Mouse (Mus musculus) layer of hippocampus, postnatal 10 days (tissue): ENCODE measurements around the gene Enox1. TPM values are rescaled to one million over a fixed set of nuclear protein-coding genes. Genes with fewer than 3 reads are reported as not detected.

Experiments used
- DNase-seq, 2 experiments: peaks; one replicate each; pipeline ENCODE4 v3.0.0; 2021; ENCODE audit warnings: low spot score in 2 of 2
- total RNA-seq, 2 experiments: library from RNA; stranded (reverse); gene quantifications; 2 replicates each; pipeline ENCODE4 v1.2.3; 2021

Gene Enox1
- total RNA-seq, 2 experiments from 2014 or later, result 58.5 to 64.8 TPM

DNA sequence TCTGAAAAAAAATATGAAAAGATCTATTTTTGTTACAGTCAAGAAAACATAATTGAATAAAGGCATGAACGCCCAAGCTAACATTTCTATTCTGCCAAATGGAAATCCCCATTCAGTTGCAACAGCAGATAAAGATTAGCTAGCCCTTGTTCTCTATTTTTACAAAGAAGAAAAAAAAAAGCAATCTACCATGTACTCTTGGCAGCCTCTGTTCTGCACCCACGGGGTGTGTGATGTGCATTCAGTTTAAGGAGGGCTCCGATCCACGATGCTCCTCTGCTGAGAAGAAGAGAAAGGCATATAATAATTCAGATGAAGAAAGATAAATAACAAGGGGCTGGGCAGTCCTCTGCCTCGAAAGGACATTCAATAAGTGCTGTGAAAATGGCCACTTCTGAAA is 403.2 kb downstream of the Enox1 start:
- DNase-seq, result no peak

DNA sequence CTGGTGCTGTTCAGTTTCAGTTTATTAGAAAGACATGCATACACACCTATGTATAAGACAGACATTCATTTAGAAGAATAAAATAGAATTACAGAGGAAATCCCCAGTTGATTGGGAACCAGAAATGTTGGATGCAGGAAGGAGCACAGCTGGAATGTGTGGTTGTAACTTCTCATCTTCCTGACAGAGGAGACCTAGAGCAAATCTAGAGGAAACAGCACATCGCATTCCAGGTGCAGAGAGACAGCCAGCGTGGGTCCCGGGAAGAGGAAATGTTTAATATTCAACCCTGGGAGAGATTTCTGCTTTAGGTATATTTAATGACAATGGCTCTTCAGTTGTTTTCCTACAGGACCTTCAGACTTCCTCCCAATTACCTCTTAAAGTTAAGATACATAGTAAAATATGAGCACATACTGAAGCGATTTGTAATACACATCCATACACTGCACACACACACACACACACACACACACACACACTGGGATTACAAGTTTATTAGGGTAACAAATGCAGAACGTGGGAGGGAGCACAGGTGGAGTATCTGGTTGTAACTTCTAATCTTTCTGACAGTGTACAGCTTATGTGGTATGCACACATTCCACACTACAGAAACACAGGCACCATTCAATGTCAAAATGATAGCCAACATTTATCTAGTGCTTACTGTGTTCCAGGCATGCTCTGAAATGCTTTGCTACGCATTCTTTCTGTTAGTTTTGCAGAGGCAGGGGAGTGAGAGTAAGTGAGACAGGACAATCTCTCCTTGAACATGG is 405.4 kb downstream of the Enox1 start:
- no peak for DNase-seq

DNA sequence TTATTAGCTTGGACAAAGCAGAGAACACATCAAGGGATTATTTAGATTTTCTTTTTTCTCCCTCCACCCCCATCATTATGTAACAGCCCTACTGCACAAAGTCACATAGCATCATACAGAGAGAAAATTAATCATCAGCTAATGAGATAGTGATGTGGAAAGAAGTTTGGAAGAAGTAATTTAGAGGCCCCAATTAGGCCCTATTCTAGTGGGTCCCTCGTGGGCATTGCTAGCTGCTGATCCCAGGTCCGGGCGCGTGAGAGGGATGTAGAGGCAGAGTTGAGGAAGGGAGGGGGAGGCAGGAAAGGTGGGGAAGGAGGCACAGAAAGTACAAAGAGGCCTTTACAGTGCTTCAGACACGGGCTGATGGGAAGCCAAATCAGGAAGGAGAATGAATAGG is 407.4 kb downstream of the Enox1 start:
- DNase-seq, result no peak

DNA sequence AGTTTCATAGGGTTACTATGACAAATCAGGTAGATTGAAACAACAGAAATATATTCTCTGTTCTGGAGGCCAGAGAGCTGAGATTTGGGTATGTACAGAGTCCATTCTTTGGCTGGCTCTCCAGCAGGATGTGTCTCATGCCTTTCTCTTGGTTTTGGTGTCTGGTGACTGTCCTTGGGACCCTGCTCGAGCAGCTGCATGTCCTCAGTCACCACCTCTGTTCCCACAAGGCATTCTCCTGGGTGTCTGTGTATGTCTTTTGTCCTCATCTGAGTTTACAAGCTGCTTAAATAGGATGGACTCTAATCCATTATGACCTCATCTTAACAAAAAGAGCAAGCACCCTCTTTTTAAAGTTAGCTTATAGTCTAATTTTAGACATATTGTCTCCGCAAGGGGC is 410.6 kb downstream of the Enox1 start:
- no peak for DNase-seq

DNA sequence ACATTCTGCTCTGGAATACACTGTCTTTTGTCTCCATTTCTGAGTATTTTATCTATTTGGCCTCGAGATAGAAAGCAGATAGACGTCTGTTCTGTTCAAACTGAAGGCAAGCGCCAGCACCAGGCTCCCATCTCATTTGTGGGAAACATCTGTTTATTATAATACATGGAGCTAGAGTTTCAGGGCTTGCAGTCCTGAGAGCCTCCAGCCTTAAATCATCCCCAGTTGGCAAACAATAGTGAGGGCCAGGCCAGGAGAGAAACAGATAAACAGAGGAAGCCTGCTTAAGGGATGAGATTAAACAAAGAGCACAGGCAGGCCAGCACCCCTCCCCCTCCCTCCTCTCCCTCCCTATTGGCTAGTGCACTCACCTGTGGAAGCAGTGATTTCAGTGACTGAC is 417.9 kb downstream of the Enox1 start:
- no peak for DNase-seq

DNA sequence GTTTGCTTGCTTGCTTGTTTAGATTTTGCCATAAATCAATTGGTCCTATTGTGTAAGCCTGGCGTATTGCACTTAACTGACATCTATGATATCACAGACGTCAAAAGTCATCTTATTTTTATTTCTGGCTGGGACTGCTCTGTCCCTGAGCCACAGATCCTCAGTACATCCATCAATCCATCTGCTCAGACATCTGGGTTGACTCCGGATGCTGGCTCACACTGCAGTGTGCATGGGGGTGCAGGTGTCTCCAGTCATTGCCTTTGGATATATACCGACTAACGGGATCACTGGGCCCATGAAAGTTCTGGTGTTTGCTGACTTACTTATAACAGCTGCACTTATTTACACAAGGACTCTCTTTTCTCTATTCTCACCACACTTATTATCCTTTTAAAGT is 419.8 kb downstream of the Enox1 start:
- DNase-seq, result no peak

DNA sequence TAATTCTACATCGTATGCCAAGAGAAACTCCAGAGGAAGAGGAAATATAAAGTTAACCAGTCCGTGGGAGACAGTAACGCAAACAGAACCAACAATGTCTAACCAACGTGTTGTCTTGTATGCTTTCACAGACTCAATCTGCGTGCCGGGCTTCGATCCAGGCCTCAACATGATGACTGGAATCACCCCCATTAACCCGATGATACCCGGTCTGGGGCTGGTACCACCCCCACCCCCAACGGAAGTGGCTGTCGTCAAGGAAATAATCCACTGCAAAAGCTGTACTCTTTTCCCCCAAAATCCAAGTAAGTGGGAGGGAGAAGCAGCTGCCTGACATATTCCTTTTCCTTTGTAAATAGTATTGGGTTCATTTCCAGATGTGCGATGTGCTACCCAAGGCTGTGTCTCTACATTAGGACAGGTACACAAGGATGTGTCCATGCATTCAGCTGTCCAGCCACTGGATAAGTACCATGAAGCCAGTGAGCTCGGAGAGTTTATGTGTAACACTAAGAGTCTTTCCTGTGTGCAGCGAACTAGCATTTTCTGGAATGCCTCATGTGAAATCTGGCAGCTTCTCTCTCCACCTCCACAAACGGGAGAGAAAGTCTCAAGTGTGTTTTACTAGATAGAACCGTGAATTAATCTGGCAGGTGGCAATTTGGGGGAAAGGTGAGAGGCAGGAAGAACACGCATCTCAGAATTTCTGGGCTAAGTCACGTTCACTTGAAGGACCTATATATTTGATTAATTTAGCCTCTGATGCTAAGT is 421.1 kb downstream of the Enox1 start:
- DNase-seq, result peak; percentile 42 to 47

DNA sequence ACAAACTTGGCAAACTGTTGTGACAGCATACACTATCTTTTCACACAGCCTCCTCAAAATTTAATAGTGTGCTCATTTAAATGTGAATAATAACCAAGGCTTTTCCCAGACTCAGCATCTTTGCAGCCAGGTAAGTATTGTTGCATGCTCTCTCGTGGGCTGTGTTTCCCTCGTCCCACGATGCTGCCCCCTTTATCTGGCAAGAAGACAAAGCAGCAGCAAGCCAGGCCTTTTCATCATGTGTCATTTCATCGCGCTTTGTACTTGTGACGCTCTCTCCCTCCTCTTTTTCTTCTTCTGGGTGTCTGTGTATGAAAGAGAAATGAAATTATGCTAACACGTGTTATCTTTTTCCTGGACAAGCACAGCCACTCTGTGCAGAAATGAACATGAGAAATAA is 421.8 kb downstream of the Enox1 start:
- DNase-seq, result no peak

DNA sequence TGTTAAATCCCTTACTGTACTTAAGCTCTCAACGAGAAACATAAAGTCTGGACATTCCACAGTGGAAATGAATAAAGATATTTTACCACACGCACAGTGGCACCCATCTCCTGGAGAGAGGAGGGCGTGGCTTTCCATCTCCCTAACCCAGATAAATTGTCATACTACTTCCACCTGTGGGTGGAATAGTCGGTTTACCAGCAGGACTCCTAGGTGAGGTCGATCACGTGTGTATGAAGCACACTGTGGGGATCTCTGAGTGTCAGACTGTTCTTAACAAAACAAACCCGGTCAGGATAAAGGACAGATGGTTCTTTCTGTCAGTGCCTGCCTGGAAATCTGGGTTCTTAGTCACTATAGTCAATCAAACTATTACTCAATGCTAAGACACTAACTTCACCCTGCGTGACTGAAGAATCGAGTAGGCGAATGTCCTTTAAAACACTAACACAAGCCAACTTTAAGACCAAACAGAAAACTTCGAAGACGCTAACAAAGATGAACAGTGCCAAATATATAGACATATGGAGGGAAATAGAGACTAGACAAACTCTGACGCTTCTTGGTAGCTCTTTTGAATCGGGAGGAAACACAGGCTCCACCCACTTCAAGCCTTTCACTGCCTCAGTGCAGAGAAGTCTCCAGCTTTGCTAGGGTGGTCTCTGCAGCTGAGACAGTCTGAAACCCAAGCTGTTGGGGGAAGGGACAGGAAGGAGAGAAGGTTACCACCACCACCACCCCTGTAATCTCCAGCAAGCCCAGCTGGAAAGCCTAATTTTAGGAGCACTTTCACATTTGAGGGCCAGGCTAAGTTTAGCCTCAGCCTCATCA is 423.8 kb downstream of the Enox1 start:
- no peak for DNase-seq

DNA sequence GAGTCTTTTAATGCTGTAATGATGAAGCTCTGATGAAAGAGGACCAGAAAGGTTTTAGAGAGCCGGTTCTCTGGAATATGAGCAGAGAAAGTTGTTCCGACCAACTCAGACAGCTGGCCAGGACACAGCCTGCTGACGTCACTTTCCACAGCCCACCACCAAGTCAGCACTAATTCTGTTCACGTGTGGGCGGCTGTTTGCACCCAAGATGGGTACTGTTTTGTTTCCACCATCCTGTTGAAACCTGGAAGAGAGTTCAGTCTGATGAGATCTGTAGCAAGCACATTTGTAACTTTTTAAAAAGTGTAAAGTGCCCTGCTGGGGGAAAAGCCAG is 424.3 kb downstream of the Enox1 start:
- peak in 1 of 2 experiments; percentile 38 for DNase-seq

DNA sequence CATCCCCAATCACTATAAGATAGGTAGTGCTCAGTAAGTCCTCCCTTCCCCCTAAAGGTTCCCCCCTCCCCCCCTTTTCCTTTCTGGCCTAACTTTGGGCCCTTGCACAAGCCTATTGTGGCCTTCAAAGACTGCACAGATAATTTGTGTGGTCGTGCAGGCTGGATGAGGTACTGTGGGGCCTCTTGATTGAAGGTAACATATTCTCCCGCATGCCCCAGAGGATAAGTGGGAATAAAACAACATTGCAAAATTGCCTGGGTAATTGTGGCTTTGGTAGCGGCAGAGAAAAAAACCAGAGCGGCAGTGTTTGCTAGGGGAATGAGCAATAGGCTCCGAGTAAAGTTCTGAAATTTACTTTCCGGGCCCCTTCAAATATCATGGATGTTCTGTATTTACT is 425.1 kb downstream of the Enox1 start:
- no peak for DNase-seq

DNA sequence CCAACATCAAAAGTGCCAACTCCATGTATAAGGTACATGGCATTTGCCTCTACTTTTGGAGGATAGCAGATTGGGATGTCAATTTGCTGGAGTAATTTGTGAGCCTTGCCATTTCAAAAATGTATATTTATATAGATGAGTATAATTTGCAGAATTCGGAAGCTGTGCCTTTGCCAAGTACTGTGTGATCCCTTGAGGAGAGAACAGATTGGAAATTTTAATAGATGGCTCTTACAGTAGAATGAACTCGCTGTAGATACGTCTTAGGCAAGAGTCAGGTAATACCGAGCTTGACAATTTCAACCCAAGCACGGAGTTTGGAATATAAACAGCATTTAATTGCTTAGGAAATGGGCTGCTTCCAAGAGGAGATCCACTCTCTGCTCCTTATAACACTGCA is 427.9 kb downstream of the Enox1 start:
- DNase-seq, result no peak

DNA sequence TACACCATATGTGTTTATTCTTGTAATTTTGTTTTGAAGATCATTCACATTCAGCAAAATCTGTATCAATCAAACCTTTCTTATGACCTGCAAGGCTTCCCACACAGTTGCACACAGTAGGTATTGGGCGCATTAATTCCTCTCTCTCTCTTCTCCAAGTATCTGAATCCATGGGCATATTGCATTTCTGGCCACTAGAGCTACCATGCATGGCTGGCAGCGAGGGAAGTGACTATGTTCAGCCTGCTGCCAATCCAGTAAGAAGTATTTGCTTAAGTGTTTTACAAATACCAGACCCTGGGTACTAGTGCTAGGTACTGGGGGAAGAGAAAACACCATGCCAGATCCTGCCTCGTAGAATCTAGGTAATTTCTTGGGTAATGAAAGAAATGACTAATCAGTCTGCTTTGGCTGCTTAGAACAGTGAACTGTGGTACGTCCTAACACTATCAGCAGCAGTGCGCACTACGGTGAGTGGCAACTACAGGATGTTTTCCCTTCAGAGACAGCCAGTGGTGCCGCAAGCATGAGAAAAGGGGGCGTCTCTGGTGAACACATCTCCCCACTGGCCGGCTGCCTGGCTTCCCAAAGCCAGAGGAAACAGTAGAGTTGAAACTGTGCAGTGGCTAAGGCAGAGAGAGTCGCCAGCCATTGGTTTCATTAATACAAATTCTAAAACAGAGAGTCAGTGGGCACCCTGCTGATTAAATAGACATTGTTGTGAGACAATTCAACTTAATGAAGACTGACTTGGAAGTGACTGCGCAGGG is 428.7 kb downstream of the Enox1 start:
- DNase-seq, result no peak

DNA sequence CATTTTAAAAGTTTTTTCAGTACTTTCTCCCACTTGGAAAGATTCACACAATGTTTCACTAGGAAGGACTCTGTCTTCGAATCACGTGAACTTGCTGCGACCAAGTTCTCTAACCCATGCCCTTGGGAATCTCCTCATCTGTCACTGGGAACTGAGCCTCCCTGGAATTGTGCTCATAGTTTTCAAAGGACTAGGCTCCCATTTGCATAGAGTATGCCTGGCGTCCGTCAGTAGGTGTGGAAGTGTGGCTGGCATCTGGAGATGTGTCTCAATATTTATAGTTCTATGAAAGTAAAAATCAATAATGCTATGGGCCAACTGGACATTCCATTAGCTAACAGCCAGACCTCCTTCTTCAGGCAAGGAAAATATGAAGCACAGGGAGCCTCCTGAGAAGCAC is 429.5 kb downstream of the Enox1 start:
- no peak for DNase-seq

DNA sequence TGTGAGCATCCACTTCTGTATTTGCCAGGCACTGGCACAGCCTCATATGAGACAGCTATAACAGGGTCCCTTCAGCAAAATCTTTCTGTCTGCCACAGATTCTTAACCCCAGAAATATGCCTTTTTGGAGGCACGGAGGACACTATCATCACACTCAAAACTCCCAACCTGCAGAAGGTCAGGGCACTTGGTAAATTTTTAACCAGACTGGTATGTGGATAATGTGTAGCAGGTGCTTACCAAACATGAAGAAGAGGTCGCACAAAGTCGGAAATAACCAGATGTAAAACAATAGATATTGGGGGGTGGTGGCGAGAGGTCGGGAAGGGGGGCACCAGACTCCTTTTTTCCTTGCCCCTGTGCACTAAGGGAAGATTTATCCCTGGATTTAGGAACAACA is 430.6 kb downstream of the Enox1 start:
- DNase-seq, result no peak

DNA sequence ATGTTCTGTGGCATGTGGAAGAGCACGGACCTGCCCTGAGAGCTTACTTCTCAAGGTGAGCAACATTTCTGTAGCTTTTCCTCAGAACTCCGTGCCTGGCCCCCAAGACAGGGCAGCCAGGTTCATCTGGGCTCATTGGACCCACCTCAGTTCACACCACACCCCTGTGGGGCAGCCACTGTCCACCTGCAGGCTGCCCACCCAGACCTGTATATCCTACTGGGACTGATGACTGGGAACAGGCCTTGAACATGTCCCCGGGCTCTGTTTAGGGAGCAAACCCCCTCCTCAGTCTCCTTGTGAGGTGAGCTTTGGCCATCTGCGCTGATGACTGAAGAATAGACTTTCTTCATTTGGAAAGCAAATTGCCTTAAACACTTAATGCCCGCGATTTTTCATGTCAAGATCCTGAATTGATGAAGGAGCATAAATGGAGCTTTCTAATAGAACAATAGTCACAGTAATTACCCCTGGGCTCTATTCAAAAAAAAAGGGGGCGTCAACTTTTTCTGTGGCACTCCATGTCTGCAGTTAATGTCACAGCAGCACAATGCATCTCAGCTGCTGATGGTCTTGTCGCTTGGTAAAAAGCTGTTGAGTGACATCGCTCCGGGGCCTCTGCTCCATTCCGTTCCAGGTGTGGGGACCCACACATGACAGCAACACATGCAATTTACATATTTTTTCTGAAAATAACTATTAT is 436.7 kb downstream of the Enox1 start:
- no peak for DNase-seq

DNA sequence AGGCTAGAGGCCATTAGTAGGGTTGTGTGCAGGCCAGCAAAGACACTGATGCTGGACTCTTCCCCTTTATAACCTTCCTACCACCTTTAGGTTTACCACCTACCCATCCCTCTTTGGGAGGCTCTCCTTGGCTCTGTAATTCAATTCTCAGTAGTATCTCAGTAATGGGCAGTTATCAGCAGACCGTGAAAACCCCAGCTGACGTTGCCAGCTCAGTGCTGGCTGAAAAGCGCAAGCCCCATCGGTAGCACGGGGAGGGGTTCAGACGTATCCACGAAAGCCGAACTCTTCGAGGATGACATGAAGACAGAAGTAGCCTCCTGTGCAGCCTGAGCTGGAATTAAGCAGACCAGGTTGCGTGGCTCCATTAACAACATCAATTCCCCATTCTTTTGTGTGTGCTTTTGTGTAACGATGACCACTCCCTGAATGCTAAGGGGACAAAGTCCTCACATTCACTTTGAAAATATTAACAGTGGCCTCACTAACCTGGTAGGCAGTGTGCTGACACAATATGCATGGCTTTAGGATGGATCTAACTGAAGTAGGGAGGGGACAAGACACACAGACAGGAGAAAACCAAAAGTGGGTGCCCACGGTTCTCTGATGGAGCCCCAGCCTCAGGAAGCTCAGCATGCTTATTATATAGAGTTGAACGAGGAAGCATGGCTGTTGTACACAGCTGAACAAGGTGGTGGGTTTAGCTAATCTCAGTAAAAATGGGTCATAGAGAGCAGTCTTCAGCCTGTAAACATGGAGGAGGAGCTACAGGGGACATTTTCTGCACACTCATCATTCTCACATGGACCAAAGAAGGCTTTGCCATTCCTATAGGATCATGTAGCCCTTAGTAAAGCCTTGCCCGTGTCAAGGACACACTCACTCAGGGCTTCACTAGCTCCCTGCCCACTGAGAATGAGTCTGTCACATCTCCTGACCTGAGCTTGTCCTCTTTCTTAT is 439.9 kb downstream of the Enox1 start:
- no peak for DNase-seq

DNA sequence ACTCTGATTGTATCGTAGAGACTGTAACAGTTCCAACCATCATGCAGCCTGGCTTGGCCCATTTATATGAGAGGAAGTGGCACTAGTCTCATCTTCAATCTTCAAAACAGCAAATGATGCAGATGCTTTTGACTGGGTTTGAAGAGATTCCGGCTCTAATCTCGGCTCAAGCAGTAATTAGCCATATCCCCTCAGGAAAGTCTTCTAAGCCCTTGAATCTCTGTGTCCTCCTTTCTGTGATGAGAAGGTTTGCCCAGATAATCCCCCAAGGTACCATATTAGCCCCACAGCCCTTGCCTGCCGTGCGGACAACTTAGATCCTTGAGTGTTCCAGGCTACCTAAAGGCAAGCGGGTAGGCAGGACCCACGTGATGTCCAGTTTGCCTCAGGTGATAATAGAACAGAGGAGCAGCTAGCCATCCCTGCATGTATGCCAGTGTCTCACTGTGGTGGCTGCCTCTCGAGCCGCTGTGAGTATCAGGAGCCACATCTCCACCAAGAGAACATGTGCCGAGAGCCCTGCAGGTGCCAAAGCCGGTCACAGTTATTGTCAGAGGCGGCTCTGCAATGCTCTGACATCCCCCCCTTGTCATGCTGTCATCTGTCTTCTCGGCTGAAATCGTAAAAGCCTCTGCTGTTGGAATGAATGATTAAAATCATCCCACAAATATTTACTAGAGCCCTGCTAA is 442.6 kb downstream of the Enox1 start:
- no peak for DNase-seq

DNA sequence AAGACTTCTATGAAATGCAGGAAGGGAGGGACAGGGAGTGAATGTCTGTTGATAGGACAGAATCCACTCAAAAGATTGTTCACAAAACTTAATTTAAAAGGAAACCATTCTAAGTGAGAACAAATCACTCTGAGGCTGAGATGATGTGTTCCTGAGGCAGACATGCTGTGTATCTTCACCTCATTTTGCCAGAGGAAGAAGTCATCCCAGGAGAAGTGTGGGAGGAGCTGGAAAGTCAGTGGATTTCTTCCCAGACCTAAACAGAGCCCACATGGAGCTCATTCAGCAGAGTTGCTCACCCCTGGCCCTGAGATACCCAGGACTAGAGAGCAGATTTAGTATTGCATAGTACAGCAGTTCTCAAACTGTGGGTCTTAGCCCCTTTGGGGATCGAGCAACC is 444.2 kb downstream of the Enox1 start:
- no peak for DNase-seq
